ENCODE assay signal across 20 mouse cellular contexts in genomic region chr17:47812200-47812599, GRCm38 (mm10). TPM values are rescaled to one million over a fixed set of nuclear protein-coding genes. Genes with fewer than 3 reads are reported as not detected.
DNase-seq lines count a peak whose midpoint lies in the region; ATAC-seq lines count a peak whose summit lies in the region.
"Had no signal": no experiment of that assay in that cellular context is flagged by ENCODE, and none has a peak within 500 bp of the region (broad histone marks: within the 10 kb centered on the region; RNA-seq: fewer than 3 reads in every experiment).

No protein-coding gene starts in this region.

- ATAC-seq in midbrain, embryonic 13.5 days: no peak
- ATAC-seq in limb, embryonic 15.5 days (ENCODE audit: insufficient number of reproducible peaks, low FRiP score, low TSS enrichment, low read depth): no peak
- ATAC-seq: forebrain, embryonic 16.5 days; intestine, postnatal 0 days; Patski had no signal

- 81% methylated on average over 6 of the region's 6 CpGs for WGBS in heart, embryonic 10.5 days
- WGBS in midbrain, embryonic 10.5 days: 88% methylated on average over 6 of the region's 6 CpGs
- WGBS in midbrain, embryonic 13.5 days: 89% methylated on average over 6 of the region's 6 CpGs
- WGBS in limb, embryonic 15.5 days: 85% methylated on average over 6 of the region's 6 CpGs

- H3K36me3 ChIP-seq in heart, embryonic 10.5 days: peaks cover 18% of the 10 kb centered on the region; the same call in 1 of the 2 replicates
- peaks cover 18% of the 10 kb centered on the region for H3K36me3 ChIP-seq in midbrain, embryonic 10.5 days
- H3K36me3 ChIP-seq in midbrain, embryonic 13.5 days: no peaks in the 10 kb centered on the region
- H3K36me3 ChIP-seq in limb, embryonic 15.5 days: peaks cover 25% of the 10 kb centered on the region
- H3K36me3 ChIP-seq: hindbrain, embryonic 15.5 days had no signal

- no peaks in the 10 kb centered on the region for H3K9me3 ChIP-seq in heart, embryonic 10.5 days
- no peaks in the 10 kb centered on the region for H3K9me3 ChIP-seq in midbrain, embryonic 10.5 days (replicated peaks)
- H3K9me3 ChIP-seq in midbrain, embryonic 13.5 days: no peaks in the 10 kb centered on the region
- no peaks in the 10 kb centered on the region for H3K9me3 ChIP-seq in limb, embryonic 15.5 days
- H3K9me3 ChIP-seq: heart, embryonic 12.5 days; hindbrain, embryonic 15.5 days had no signal

- H3K27ac ChIP-seq in heart, embryonic 10.5 days: peak overlapping the region; percentile 81
- peak overlapping the region; percentile 38; the same call in 1 of the 2 replicates for H3K27ac ChIP-seq in midbrain, embryonic 10.5 days (replicated peaks)
- H3K27ac ChIP-seq in midbrain, embryonic 13.5 days: no peak overlapping the region
- H3K27ac ChIP-seq in limb, embryonic 15.5 days: 0 out of 2 replicates have a peak overlapping the region, but pooled peaks have one; percentile 72
- H3K27ac ChIP-seq: heart, adult 2 months; hindbrain, embryonic 15.5 days had no signal

- no peak overlapping the region for H3K9ac ChIP-seq in midbrain, embryonic 13.5 days (replicated peaks)
- no peak overlapping the region for H3K9ac ChIP-seq in limb, embryonic 15.5 days
- H3K9ac ChIP-seq: heart, embryonic 12.5 days; hindbrain, embryonic 15.5 days had no signal

- H3K27me3 ChIP-seq in heart, embryonic 10.5 days (ENCODE audit: insufficient read depth, poor library complexity, severe bottlenecking): 0 out of 2 replicates have a peak, but pooled peaks cover 4% of the 10 kb centered on the region
- peaks cover 11% of the 10 kb centered on the region; the same call in 1 of the 2 replicates for H3K27me3 ChIP-seq in midbrain, embryonic 10.5 days (ENCODE audit: low read depth, poor library complexity, severe bottlenecking)
- 0 out of 2 replicates have a peak, but pooled peaks cover 12% of the 10 kb centered on the region for H3K27me3 ChIP-seq in midbrain, embryonic 13.5 days
- no peaks in the 10 kb centered on the region for H3K27me3 ChIP-seq in limb, embryonic 15.5 days
- H3K27me3 ChIP-seq: heart, embryonic 12.5 days; hindbrain, embryonic 15.5 days; Patski had no signal

- H3K4me1 ChIP-seq in heart, embryonic 10.5 days: peaks cover 39% of the 10 kb centered on the region
- H3K4me1 ChIP-seq in midbrain, embryonic 10.5 days: peaks cover 46% of the 10 kb centered on the region
- H3K4me1 ChIP-seq in midbrain, embryonic 13.5 days (replicated peaks): peaks cover 11% of the 10 kb centered on the region
- peaks cover 43% of the 10 kb centered on the region for H3K4me1 ChIP-seq in limb, embryonic 15.5 days

- intact Hi-C loops in heart, postnatal 14 days (cut with DNase I): no loop called here
- intact Hi-C loops in gastrocnemius, postnatal 14 days (cut with DNase I; ENCODE audit: low total_unique reads): no loop called here

- no peak for DNase-seq in heart, embryonic 10.5 days (ENCODE audit: low spot score)
- no peak for DNase-seq in heart, postnatal 14 days
- no peak for DNase-seq in midbrain, embryonic 10.5 days (ENCODE audit: low spot score)
- peak; percentile 71 for DNase-seq in R1 (ENCODE audit: low read depth, low spot score)
- DNase-seq in gastrocnemius, postnatal 14 days: no peak
- DNase-seq in right cerebral cortex, postnatal 25 days: no peak
- DNase-seq: adrenal gland, postnatal 14 days; cerebellum, adult 11-12 months; cerebellum, adult 9-11 months; cerebellum, postnatal 36 days; gastrocnemius, postnatal 10 days; heart, adult 2 months; kidney, adult 8-10 months had no signal

- H3K4me2 ChIP-seq in midbrain, embryonic 13.5 days (replicated peaks): no peak overlapping the region
- no peak overlapping the region for H3K4me2 ChIP-seq in limb, embryonic 15.5 days
- H3K4me2 ChIP-seq: heart, embryonic 12.5 days; hindbrain, embryonic 15.5 days had no signal

- H3K4me3 ChIP-seq in heart, embryonic 10.5 days: no peak overlapping the region
- no peak overlapping the region for H3K4me3 ChIP-seq in midbrain, embryonic 10.5 days
- H3K4me3 ChIP-seq in midbrain, embryonic 13.5 days (replicated peaks): no peak overlapping the region
- no peak overlapping the region for H3K4me3 ChIP-seq in limb, embryonic 15.5 days
- H3K4me3 ChIP-seq: heart, adult 2 months; heart, embryonic 12.5 days; hindbrain, embryonic 15.5 days had no signal

RNA-seq across cellular contexts. Expression of gene Mdfi, which starts 22.3 kb away (rescaled TPM):
- 15.3 and 17.7 TPM in 2 replicates for polyA plus RNA-seq in heart, embryonic 10.5 days (2016; fragmentation: Nextera tagmentation; extraction: Ambion mirVana)
- total RNA-seq in heart, postnatal 14 days (2021): 1 to 10 TPM; 2.8 to 3.9 TPM
- 10.6 and 12.9 TPM in 2 replicates for polyA plus RNA-seq in midbrain, embryonic 10.5 days (2016; fragmentation: Nextera tagmentation; extraction: Ambion mirVana)
- 2.8 and 4.4 TPM in 2 replicates for polyA plus RNA-seq in midbrain, embryonic 13.5 days (2015; fragmentation: Nextera tagmentation; extraction: Ambion mirVana)
- 17.5 and 18.2 TPM in 2 replicates for polyA plus RNA-seq in limb, embryonic 15.5 days (2015; fragmentation: Nextera tagmentation; extraction: Ambion mirVana)
- 1 to 10 TPM; 2.4 to 3.5 TPM for total RNA-seq in gastrocnemius, postnatal 14 days (2021)
- polyA plus RNA-seq: Patski had no signal
